In genomic region chr9:119181241-119181728, GRCm38 (mm10) we compare ENCODE assay signal across 11 mouse cellular contexts. TPM values are rescaled to one million over a fixed set of nuclear protein-coding genes. Genes with fewer than 3 reads are reported as not detected.
DNase-seq lines count a peak whose midpoint lies in the region; ATAC-seq and TF ChIP-seq lines count a peak whose summit lies in the region.
"Had no signal": no experiment of that assay in that cellular context is flagged by ENCODE, and none has a peak within 500 bp of the region (broad histone marks: within the 10 kb centered on the region; RNA-seq: fewer than 3 reads in every experiment).

No protein-coding gene starts in this region.

- TF ChIP-seq CTCF in forebrain, postnatal 0 days (IDR thresholded peaks at IDR 0.05; ENCODE audit: low read depth) = no peak
- TF ChIP-seq CTCF in midbrain, postnatal 0 days (IDR thresholded peaks at IDR 0.05) = no peak
- TF ChIP-seq CTCF in liver, postnatal 0 days (IDR thresholded peaks at IDR 0.05; ENCODE audit: low read depth) = no peak

- no peaks in the 10 kb centered on the region for H3K9me3 ChIP-seq in forebrain, postnatal 0 days (ENCODE audit: low read length)
- no peaks in the 10 kb centered on the region for H3K9me3 ChIP-seq in forebrain, embryonic 10.5 days
- H3K9me3 ChIP-seq in midbrain, postnatal 0 days (ENCODE audit: low read length) = no peaks in the 10 kb centered on the region
- no peaks in the 10 kb centered on the region for H3K9me3 ChIP-seq in midbrain, embryonic 16.5 days (replicated peaks; ENCODE audit: control insufficient read depth, low read length, poor library complexity, severe bottlenecking)
- no peaks in the 10 kb centered on the region for H3K9me3 ChIP-seq in liver, postnatal 0 days (ENCODE audit: low read length)
- H3K9me3 ChIP-seq: forebrain, embryonic 13.5 days had no signal

- no peak overlapping the region for H3K4me3 ChIP-seq in forebrain, postnatal 0 days (ENCODE audit: low read depth, low read length)
- H3K4me3 ChIP-seq in forebrain, embryonic 10.5 days = no peak overlapping the region
- no peak overlapping the region for H3K4me3 ChIP-seq in midbrain, postnatal 0 days (ENCODE audit: low read depth, low read length)
- no peak overlapping the region for H3K4me3 ChIP-seq in midbrain, embryonic 16.5 days (ENCODE audit: low read depth, low read length)
- H3K4me3 ChIP-seq in liver, postnatal 0 days (ENCODE audit: low read depth, low read length) = no peak overlapping the region
- H3K4me3 ChIP-seq: forebrain, embryonic 13.5 days; left cerebral cortex, adult 2 months had no signal

- H3K9ac ChIP-seq in forebrain, postnatal 0 days = no peak overlapping the region
- no peak overlapping the region for H3K9ac ChIP-seq in midbrain, postnatal 0 days (replicated peaks; ENCODE audit: low read length, poor library complexity, severe bottlenecking)
- no peak overlapping the region for H3K9ac ChIP-seq in midbrain, embryonic 16.5 days (ENCODE audit: low read depth, low read length)
- H3K9ac ChIP-seq in liver, postnatal 0 days (replicated peaks) = no peak overlapping the region
- H3K9ac ChIP-seq: forebrain, embryonic 13.5 days had no signal

- H3K36me3 ChIP-seq in forebrain, postnatal 0 days (ENCODE audit: insufficient read depth) = no peaks in the 10 kb centered on the region
- no peaks in the 10 kb centered on the region for H3K36me3 ChIP-seq in forebrain, embryonic 10.5 days (replicated peaks)
- H3K36me3 ChIP-seq in midbrain, postnatal 0 days (ENCODE audit: insufficient read depth, low read length) = no peaks in the 10 kb centered on the region
- no peaks in the 10 kb centered on the region for H3K36me3 ChIP-seq in midbrain, embryonic 16.5 days (ENCODE audit: control insufficient read depth, insufficient read depth, low read length)
- no peaks in the 10 kb centered on the region for H3K36me3 ChIP-seq in liver, postnatal 0 days (replicated peaks; ENCODE audit: insufficient read depth, low read length)

- WGBS in forebrain, postnatal 0 days = 33% methylated on average over 3 of the region's 3 CpGs
- WGBS in forebrain, embryonic 10.5 days = 72% methylated on average over 3 of the region's 3 CpGs
- 38% methylated on average over 3 of the region's 3 CpGs for WGBS in midbrain, postnatal 0 days
- 64% methylated on average over 3 of the region's 3 CpGs for WGBS in midbrain, embryonic 16.5 days
- WGBS in liver, postnatal 0 days (ENCODE audit: insufficient replicate concordance) = 40% methylated on average over 3 of the region's 3 CpGs

- no peaks in the 10 kb centered on the region for H3K27me3 ChIP-seq in forebrain, postnatal 0 days (ENCODE audit: insufficient read depth, low read length)
- no peaks in the 10 kb centered on the region for H3K27me3 ChIP-seq in forebrain, embryonic 10.5 days (ENCODE audit: poor library complexity, severe bottlenecking)
- no peaks in the 10 kb centered on the region for H3K27me3 ChIP-seq in midbrain, postnatal 0 days (ENCODE audit: insufficient read depth, low read length)
- H3K27me3 ChIP-seq in midbrain, embryonic 16.5 days (ENCODE audit: control insufficient read depth, insufficient read depth, low read depth, low read length) = no peaks in the 10 kb centered on the region
- no peaks in the 10 kb centered on the region for H3K27me3 ChIP-seq in liver, postnatal 0 days (ENCODE audit: insufficient read depth, low read length)
- H3K27me3 ChIP-seq: forebrain, embryonic 13.5 days had no signal

- H3K27ac ChIP-seq in forebrain, postnatal 0 days (ENCODE audit: low read depth, low read length) = no peak overlapping the region
- H3K27ac ChIP-seq in forebrain, embryonic 10.5 days = no peak overlapping the region
- no peak overlapping the region for H3K27ac ChIP-seq in midbrain, postnatal 0 days (ENCODE audit: low read depth, low read length)
- H3K27ac ChIP-seq in midbrain, embryonic 16.5 days (ENCODE audit: low read length) = no peak overlapping the region
- H3K27ac ChIP-seq in liver, postnatal 0 days (ENCODE audit: low read depth) = no peak overlapping the region
- H3K27ac ChIP-seq: forebrain, embryonic 13.5 days; left cerebral cortex, adult 2 months had no signal

- H3K4me1 ChIP-seq in forebrain, postnatal 0 days (ENCODE audit: insufficient read depth) = no peaks in the 10 kb centered on the region
- H3K4me1 ChIP-seq in forebrain, embryonic 10.5 days = no peaks in the 10 kb centered on the region
- H3K4me1 ChIP-seq in midbrain, postnatal 0 days (ENCODE audit: insufficient read depth, low read length) = no peaks in the 10 kb centered on the region
- H3K4me1 ChIP-seq in midbrain, embryonic 16.5 days (ENCODE audit: control insufficient read depth, insufficient read depth, low read length) = no peaks in the 10 kb centered on the region
- no peaks in the 10 kb centered on the region for H3K4me1 ChIP-seq in liver, postnatal 0 days (ENCODE audit: insufficient read depth)
- H3K4me1 ChIP-seq: forebrain, embryonic 13.5 days had no signal

- ATAC-seq in forebrain, postnatal 0 days = peak; percentile 65
- ATAC-seq in midbrain, postnatal 0 days (ENCODE audit: low FRiP score) = no peak
- ATAC-seq in midbrain, embryonic 16.5 days = no peak
- no peak for ATAC-seq in liver, postnatal 0 days
- ATAC-seq: forebrain, embryonic 13.5 days had no signal

- DNase-seq in forebrain, postnatal 0 days = peak; percentile 39
- DNase-seq in forebrain, embryonic 10.5 days (ENCODE audit: extremely low spot score, low spot score) = no peak
- DNase-seq in midbrain, postnatal 0 days (ENCODE audit: low spot score) = peak; percentile 68
- peak; percentile 31 for DNase-seq in heart, postnatal 4 days
- peak; percentile 68 to 84 for DNase-seq in lung, postnatal 4 days
- no peak for DNase-seq in liver, postnatal 0 days
- DNase-seq in spleen, postnatal 14 days (ENCODE audit: low spot score in 2 of 2) = no peak

- TF ChIP-seq EP300 in liver, postnatal 0 days (IDR thresholded peaks at IDR 0.05; ENCODE audit: low read depth) = no peak

- no peak overlapping the region for H3K4me2 ChIP-seq in forebrain, postnatal 0 days (ENCODE audit: low read depth)
- no peak overlapping the region for H3K4me2 ChIP-seq in midbrain, postnatal 0 days (ENCODE audit: low read depth, low read length, poor library complexity, severe bottlenecking)
- no peak overlapping the region for H3K4me2 ChIP-seq in midbrain, embryonic 16.5 days (ENCODE audit: low read length)
- no peak overlapping the region for H3K4me2 ChIP-seq in liver, postnatal 0 days (ENCODE audit: low read depth, low read length)
- H3K4me2 ChIP-seq: forebrain, embryonic 13.5 days had no signal

RNA-seq across cellular contexts. Expression of gene Gm47289, which starts 22.3 kb away (rescaled TPM):
- total RNA-seq in forebrain, postnatal 0 days (2014; rRNA removed) = not detected in 2 replicates
- not detected in 2 replicates for polyA plus RNA-seq in forebrain, postnatal 0 days (2015; fragmentation: Nextera tagmentation; extraction: Ambion mirVana)
- not detected in 2 replicates for polyA plus RNA-seq in forebrain, embryonic 10.5 days (2016; fragmentation: Nextera tagmentation; extraction: Ambion mirVana)
- total RNA-seq in midbrain, postnatal 0 days (2014; rRNA removed) = not detected in 2 replicates
- not detected in 2 replicates for polyA plus RNA-seq in midbrain, postnatal 0 days (2015; fragmentation: Nextera tagmentation; extraction: Ambion mirVana)
- polyA plus RNA-seq in midbrain, embryonic 16.5 days (2015; fragmentation: Nextera tagmentation; extraction: Ambion mirVana) = not detected in 2 replicates
- total RNA-seq in heart, postnatal 4 days (2021) = not detected
- not detected in 2 replicates for polyA plus RNA-seq in liver, postnatal 0 days (2015; fragmentation: Nextera tagmentation; extraction: Ambion mirVana)
- total RNA-seq: CH12.LX; left cerebral cortex, adult 2 months had no signal
- polyA plus RNA-seq: forebrain, embryonic 13.5 days had no signal

RNA-seq across cellular contexts. Expression of gene Acaa1b, which starts 24.4 kb away (rescaled TPM):
- total RNA-seq in forebrain, postnatal 0 days (2014; rRNA removed) = 2.0 and 2.1 TPM in 2 replicates
- 2.2 and 2.7 TPM in 2 replicates for polyA plus RNA-seq in forebrain, postnatal 0 days (2015; fragmentation: Nextera tagmentation; extraction: Ambion mirVana)
- 1.6 and 1.8 TPM in 2 replicates for polyA plus RNA-seq in forebrain, embryonic 10.5 days (2016; fragmentation: Nextera tagmentation; extraction: Ambion mirVana)
- total RNA-seq in midbrain, postnatal 0 days (2014; rRNA removed) = 2.8 and 2.9 TPM in 2 replicates
- 4.6 and 5.2 TPM in 2 replicates for polyA plus RNA-seq in midbrain, postnatal 0 days (2015; fragmentation: Nextera tagmentation; extraction: Ambion mirVana)
- polyA plus RNA-seq in midbrain, embryonic 16.5 days (2015; fragmentation: Nextera tagmentation; extraction: Ambion mirVana) = 2.8 and 4.5 TPM in 2 replicates
- total RNA-seq in heart, postnatal 4 days (2021) = 1 to 10 TPM; 1.8 to 1.9 TPM
- polyA plus RNA-seq in liver, postnatal 0 days (2015; fragmentation: Nextera tagmentation; extraction: Ambion mirVana) = 496 and 544 TPM in 2 replicates

RNA-seq across cellular contexts. Expression of gene Slc22a13, which starts 27.6 kb away (rescaled TPM):
- not detected in 2 replicates for total RNA-seq in forebrain, postnatal 0 days (2014; rRNA removed)
- polyA plus RNA-seq in forebrain, postnatal 0 days (2015; fragmentation: Nextera tagmentation; extraction: Ambion mirVana) = not detected in 2 replicates
- polyA plus RNA-seq in forebrain, embryonic 10.5 days (2016; fragmentation: Nextera tagmentation; extraction: Ambion mirVana) = not detected in 2 replicates
- not detected in 2 replicates for total RNA-seq in midbrain, postnatal 0 days (2014; rRNA removed)
- 0.10 TPM in 1 of 2 replicates, not detected in the other for polyA plus RNA-seq in midbrain, postnatal 0 days (2015; fragmentation: Nextera tagmentation; extraction: Ambion mirVana)
- polyA plus RNA-seq in midbrain, embryonic 16.5 days (2015; fragmentation: Nextera tagmentation; extraction: Ambion mirVana) = not detected in 2 replicates
- total RNA-seq in heart, postnatal 4 days (2021) = not detected
- polyA plus RNA-seq in liver, postnatal 0 days (2015; fragmentation: Nextera tagmentation; extraction: Ambion mirVana) = not detected in 2 replicates
- total RNA-seq: CH12.LX had no signal
- polyA plus RNA-seq: forebrain, embryonic 13.5 days had no signal

Comparison
In these comparisons a context has a peak if more than half of its experiments do, and no peak if none do; other contexts are left out.
1. DNase-seq: peak in forebrain, postnatal 0 days (single experiment), midbrain, postnatal 0 days (single experiment), heart, postnatal 4 days (single experiment) and lung, postnatal 4 days (2 of 2); none in forebrain, embryonic 10.5 days (single experiment), liver, postnatal 0 days (single experiment) and spleen, postnatal 14 days (0 of 2).
2. RNA of gene Acaa1b, which starts 24.4 kb away (polyA plus RNA-seq): 496 to 544 TPM in liver, postnatal 0 days; 4.6 to 5.2 TPM in midbrain, postnatal 0 days, 2.8 to 4.5 TPM in midbrain, embryonic 16.5 days, 2.2 to 2.7 TPM in forebrain, postnatal 0 days and 1.6 to 1.8 TPM in forebrain, embryonic 10.5 days; every median in the first group is over 10 times any median in the second.